22 mouse cellular contexts compared by ENCODE assay signal in genomic region chr10:62848783-62849182, GRCm38 (mm10).
DNase-seq lines count a peak whose midpoint lies in the region; TF ChIP-seq lines count a peak whose summit lies in the region.
"Had no signal": no experiment of that assay in that cellular context is flagged by ENCODE, and none has a peak within 500 bp of the region (broad histone marks: within the 10 kb centered on the region; RNA-seq: fewer than 3 reads in every experiment).

No protein-coding gene starts in this region.

- no peak for TF ChIP-seq CTCF in E14TG2a.4 (conservative IDR thresholded peaks at IDR 0.05; ENCODE audit: low read length)

- H3K27me3 ChIP-seq in E14TG2a.4 (ENCODE audit: insufficient read depth, low read length): no peaks in the 10 kb centered on the region
- H3K27me3 ChIP-seq: CH12.LX; embryonic facial prominence, embryonic 13.5 days; embryonic facial prominence, embryonic 15.5 days; forebrain, embryonic 12.5 days had no signal

- no peaks in the 10 kb centered on the region for H3K9me3 ChIP-seq in E14TG2a.4 (ENCODE audit: low read length)
- H3K9me3 ChIP-seq: embryonic facial prominence, embryonic 13.5 days; embryonic facial prominence, embryonic 15.5 days; forebrain, embryonic 10.5 days; forebrain, embryonic 12.5 days had no signal

- peak overlapping the region; percentile 8; the same call in 1 of the 2 replicates for H3K4me3 ChIP-seq in E14TG2a.4 (replicated peaks; ENCODE audit: low read length)
- H3K4me3 ChIP-seq: embryonic facial prominence, embryonic 13.5 days; embryonic facial prominence, embryonic 15.5 days; erythroblast, embryonic 14.5 days; forebrain, embryonic 10.5 days; forebrain, embryonic 12.5 days had no signal

- H3K36me3 ChIP-seq in E14TG2a.4 (ENCODE audit: insufficient read depth, low read length): peaks cover 97% of the 10 kb centered on the region
- H3K36me3 ChIP-seq: embryonic facial prominence, embryonic 13.5 days; embryonic facial prominence, embryonic 15.5 days; forebrain, embryonic 12.5 days had no signal

- DNase-seq in ES-CJ7 (ENCODE audit: low read depth, low spot score) (peak; percentile 54), ZHBTc4 (ENCODE audit: low read depth, low spot score) (peak; percentile 54)
- DNase-seq in thymus, postnatal 4 days: no peak
- DNase-seq in right cerebral cortex, postnatal 4 days: no peak
- DNase-seq: adrenal gland, adult 2 months; adrenal gland, postnatal 10 days; adrenal gland, postnatal 25 days; B cell, adult 2 months; cerebellum, adult 11 months; cerebellum, adult 18-20 months; cerebellum, adult 8-10 months; cerebellum, adult 9-11 months; cerebellum, postnatal 14 days; cerebellum, postnatal 36 days; embryo, embryonic 11 days had no signal

- H3K4me1 ChIP-seq in E14TG2a.4 (replicated peaks; ENCODE audit: low read depth, low read length): peaks cover 96% of the 10 kb centered on the region
- H3K4me1 ChIP-seq: forebrain, embryonic 12.5 days had no signal

Comparison
In these comparisons a context has a peak if more than half of its experiments do, and no peak if none do; other contexts are left out.
1. DNase-seq: peak in ES-CJ7 (single experiment) and ZHBTc4 (single experiment); none in thymus, postnatal 4 days (single experiment) and right cerebral cortex, postnatal 4 days (single experiment).